Mouse (Mus musculus) E14TG2a.4 (cell line): ENCODE data around the gene Mtfr2.

ENCODE experiments used
- CTCF ChIP-seq: conservative IDR thresholded peaks from 2 replicates; pipeline ENCODE4 v1.5.1; 2014; ENCODE audit warnings: low read length
- NANOG ChIP-seq: IDR thresholded peaks from 2 replicates; pipeline ENCODE4 v1.6.1; 2014; ENCODE audit warnings: borderline replicate concordance, low read length, mixed read lengths
- POU5F1 ChIP-seq: IDR thresholded peaks from 2 replicates; pipeline ENCODE4 v1.6.1; 2014; ENCODE audit warnings: low read length, borderline replicate concordance

DNA sequence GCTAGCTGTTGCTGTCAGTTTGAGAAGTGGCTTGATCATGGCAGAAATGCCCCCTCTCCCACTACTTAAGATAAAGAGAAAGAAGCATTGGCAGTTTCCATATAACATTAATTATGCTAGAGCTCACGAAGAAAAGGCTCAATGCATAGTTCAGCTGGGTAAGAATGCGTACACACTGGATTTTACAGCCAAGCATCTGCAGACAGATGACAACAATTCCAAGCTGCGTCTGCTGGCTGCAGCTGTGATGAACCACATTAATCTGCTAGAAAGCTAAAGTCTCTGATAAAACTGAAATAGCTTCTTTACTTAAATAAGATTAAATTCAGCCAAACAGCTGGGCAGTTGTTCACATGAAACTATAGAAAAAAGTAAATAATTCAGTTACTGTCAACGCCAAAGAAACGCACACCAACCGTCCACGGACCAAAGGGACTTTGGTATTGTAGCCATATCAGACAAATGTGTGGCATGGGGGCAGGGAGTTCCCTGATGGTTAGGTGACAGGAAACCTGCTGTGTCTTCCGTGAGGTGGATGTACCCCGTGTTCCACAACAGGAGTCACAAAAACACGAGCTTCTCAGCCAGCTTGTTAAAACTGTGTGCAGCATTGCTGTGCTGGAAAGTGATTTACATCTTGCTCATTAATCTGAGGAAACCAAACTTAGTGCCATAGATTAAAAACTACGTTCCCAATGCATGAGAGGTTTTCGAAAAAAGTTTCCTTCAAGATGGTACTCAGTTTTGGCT is 51.2 kb downstream of the Mtfr2 start:
- no peak for TF ChIP-seq CTCF
- TF ChIP-seq POU5F1 = no peak
- no peak for TF ChIP-seq NANOG
